Mouse (Mus musculus): ENCODE measurements at regions not wholly inside any gene's neighbourhood (a gene's known extent, or its start where the extent isn't known, plus 50 kb on each side); places are given as distances from the start of the nearest gene placed in this dataset.

GRCm38 (mm10) chr8:96132183-96132582 lies 243.8 kb upstream of the Got2 start:
- TF ChIP-seq CTCF (IDR thresholded peaks at IDR 0.05; ENCODE audit: control insufficient read depth, insufficient read depth, insufficient replicate concordance, low read depth, low read length) (no peak), POLR2A (IDR thresholded peaks at IDR 0.05; ENCODE audit: control insufficient read depth, low read depth, low read length) (no peak)
